Mouse (Mus musculus) ovary, adult 18-20 months (tissue): ENCODE results near the gene Zfp672.

ENCODE experiments used
- DNase-seq: peaks from one replicate; pipeline ENCODE4 v3.0.0; 2022; ENCODE audit warnings: low spot score, mixed read lengths

The Zfp672 gene

DNA sequence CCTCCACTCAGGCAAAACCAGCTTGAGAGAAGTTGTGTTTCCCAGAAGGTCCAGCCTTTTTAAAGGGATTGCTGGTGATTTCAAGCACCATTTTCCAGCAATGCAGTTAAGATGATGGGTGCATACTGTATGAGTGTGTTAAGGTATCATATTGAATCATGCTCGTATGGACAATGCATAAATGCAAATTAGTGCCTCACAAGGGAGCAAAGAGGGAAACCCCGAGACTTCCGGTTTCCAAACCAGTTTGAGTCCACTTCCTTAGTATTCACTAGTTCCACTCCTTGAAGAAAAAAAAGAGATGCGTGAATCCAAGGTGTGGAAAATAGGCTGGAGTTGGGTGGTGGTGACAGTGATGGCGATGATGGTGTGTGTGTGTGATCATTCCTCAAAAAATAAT, 47.6 kb downstream of the Zfp672 start:
- no peak for DNase-seq

DNA sequence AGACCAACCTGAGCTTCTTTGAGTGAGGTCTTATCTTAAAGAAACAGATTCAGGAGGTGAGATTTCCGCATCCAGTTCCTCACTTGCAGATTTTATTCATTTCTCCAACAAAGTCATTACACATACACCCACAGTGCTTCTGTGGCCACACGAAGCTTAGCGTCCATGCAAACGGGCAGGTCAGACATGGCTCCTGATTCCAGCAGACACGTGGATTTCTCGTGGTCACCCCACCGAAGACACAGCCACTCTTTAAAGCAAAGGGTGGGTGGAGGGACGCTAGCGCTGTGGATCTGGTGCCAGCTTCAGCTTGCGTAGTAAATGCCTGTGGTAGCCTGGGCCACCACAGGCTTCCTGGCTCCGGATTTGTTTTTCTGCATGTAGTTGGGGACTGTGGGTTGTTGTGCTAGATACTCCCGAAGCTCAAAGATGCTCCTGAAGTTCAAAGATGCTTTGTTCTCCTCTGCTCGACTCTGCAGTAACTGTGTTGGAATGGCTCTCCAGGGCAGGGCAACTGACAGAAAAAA, 48.1 kb downstream of the Zfp672 start:
- DNase-seq, result no peak

GRCm38 (mm10) chr11:58275756-58276155, 54.4 kb downstream of the Zfp672 start:
- DNase-seq, result no peak

GRCm38 (mm10) chr11:58274572-58274971, 55.6 kb downstream of the Zfp672 start, which contains the start of gene 4930438A08Rik:
4930438A08Rik (plus strand) TSS chr11:58274799.
- no peak for DNase-seq

GRCm38 (mm10) chr11:58268285-58268684, 61.9 kb downstream of the Zfp672 start:
- DNase-seq, result no peak
